Mouse (Mus musculus): ENCODE results near the gene Gm49383.

DNA sequence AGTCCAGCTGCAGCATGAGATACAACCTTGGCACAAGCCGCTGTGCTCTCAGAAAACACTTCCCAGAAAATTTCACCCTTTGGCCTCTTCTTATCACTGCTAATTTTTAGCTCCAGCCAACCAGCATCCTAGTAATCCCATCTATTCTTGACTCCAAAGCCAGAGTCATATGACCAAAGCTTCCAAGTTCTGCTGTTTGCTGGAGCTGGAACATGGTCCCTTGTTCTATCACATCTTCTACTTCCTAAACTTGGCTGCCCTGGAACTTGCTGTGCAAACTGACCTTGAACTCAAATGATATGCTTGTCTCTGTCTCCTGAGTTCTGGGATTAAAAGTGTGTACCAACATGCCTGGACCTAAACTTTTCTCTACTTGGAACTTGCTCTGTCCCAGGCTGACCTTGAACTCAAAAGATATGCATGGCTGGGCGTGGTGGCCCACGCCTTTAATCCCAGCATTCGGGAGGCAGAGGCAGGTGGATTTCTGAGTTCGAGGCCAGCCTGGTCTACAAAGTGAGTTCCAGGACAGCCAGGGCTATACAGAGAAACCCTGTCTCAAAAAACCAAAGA is 49.7 kb downstream of the Gm49383 start:
- no peak for TF ChIP-seq TCF12 (IDR thresholded peaks at IDR 0.05; ENCODE audit: insufficient read depth, poor library complexity, severe bottlenecking)
- TF ChIP-seq E2F4 (IDR thresholded peaks at IDR 0.05; ENCODE audit: insufficient read depth) = no peak
- TF ChIP-seq MYOD1 (IDR thresholded peaks at IDR 0.05; ENCODE audit: control insufficient read depth in 1 of 3, insufficient read length in 2 of 3, low read depth in 2 of 3) = no peak
- no peak for TF ChIP-seq USF1 (IDR thresholded peaks at IDR 0.05; ENCODE audit: low read depth)
- no peak for TF ChIP-seq POLR2A (IDR thresholded peaks at IDR 0.05; ENCODE audit: insufficient read length, low read depth)
